Mouse (Mus musculus): ENCODE data around the gene St3gal5. TPM values are rescaled to one million over a fixed set of nuclear protein-coding genes. Genes with fewer than 3 reads are reported as not detected.

Gene St3gal5
- polyA plus RNA-seq, 1 experiment from 2014 or later, result 26.7 TPM

DNA sequence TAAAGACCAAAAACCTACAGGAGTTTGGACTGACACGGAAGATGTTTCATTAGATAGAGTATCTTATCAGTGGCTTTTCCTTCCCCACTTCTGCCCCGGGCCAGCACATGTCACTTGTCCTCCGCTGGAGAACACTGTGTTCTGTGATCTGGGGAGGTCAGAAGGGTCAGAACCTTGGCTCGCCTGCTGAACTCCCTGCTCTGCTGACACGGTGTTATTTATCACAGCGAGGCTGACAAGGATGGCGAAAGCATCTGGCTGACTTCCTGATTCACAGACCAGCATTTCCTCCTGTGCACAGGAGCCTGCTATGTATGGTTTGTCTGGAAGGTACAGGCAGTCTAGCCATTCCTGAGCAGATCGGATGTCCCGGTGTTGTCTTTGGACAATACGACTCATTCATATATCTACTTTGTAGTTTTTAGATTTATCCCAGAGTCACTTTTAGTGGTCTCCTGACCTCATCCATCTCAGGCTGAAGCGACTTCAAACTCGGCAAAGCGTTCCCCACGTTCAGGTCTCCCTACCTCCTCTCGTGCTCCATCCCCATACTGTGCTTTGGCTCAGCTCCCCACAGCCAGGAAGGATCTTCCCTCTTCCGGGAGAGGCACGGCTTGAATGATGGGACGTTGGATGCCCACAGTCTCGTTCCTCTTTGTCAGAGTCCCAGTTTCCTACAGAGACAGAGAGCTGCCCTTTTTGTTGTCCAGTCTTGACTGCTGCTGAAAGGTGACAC, 64.9 kb downstream of the St3gal5 start:
- H3K4me1 ChIP-seq, result peaks cover 17% of the 10 kb centered on the region
- H3K9me3 ChIP-seq (replicated peaks), result no peaks in the 10 kb centered on the region
- no peaks in the 10 kb centered on the region for H3K36me3 ChIP-seq
- no peaks in the 10 kb centered on the region for H3K27me3 ChIP-seq (ENCODE audit: low read depth, poor library complexity, severe bottlenecking)
- no peak overlapping the region for H3K4me3 ChIP-seq
- 24% methylated on average over 19 of the region's 19 CpGs for WGBS
- H3K27ac ChIP-seq, result peak overlapping the region; percentile 40; the same call in 1 of the 2 replicates
- DNase-seq (ENCODE audit: low spot score), result peak; percentile 40

DNA sequence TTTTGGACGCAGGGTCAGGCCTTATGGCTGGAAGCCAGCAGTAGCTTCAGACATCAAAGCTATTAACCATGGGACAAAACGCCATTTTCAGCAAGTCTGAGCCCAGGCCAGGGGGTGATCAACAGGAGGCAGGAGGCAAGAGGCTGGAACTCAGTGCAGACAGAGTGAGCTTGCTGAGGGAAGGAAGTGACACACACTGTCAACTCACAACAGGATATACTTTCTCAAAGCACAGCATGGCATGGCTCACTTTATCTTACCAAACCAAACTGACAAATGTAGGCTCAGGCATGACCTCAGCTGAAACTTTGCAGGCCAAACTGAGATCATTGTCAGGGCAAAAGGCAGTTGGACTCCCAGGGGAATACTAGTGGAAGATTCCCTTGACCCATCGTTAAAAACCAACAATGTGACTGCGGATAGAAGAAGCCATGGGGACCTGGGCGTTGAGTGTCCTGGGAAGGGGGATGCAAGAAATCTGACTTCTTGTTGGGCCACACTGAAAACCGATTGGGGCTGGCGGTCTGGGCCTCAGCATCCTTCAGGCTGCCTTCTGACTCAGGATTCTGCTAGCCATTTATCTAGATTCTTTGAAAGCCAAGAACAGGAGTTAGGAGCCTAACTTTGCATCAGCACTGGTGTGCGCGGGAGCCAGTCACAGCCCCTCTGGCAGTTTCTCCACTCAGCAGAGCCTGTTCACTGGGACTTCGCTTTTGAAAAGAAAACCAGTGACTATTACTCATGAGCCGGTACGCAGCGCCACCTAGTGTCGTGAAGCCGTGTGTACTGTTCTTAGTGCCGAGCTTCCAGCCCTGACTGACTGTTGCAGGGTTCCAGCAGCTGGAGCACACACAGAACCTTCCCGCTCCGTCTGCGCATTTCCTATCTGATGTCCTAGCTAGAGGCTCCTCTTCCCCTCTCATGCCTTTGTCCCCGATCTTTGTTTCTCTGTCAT, 67.2 kb downstream of the St3gal5 start:
- Histone ChIP-seq H3K4me1 (peaks cover 17% of the 10 kb centered on the region), H3K9me3 (replicated peaks) (no peaks in the 10 kb centered on the region), H3K4me3 (no peak overlapping the region), H3K36me3 (no peaks in the 10 kb centered on the region), H3K27ac (no peak overlapping the region), H3K27me3 (ENCODE audit: low read depth, poor library complexity, severe bottlenecking) (no peaks in the 10 kb centered on the region)
- DNase-seq (ENCODE audit: low spot score), result peak; percentile 96
- WGBS, result 25% methylated on average over 20 of the region's 20 CpGs

DNA sequence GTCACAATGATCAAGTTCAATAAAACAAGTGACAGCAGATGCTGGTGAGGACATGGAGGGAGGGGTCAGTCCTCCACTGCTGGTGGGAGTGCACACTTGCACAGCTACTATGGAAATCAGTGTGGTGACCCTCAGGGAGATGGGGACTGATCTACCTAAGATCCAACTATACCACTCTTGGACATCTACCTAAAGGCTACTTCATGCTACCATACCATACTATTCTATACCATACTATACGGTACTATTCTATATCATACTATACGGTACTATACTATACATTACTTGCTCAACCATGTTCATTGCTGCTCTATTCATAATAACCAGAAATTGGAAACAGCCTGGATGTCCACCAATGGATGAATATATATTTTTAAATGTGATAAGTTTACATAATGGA, 68.5 kb downstream of the St3gal5 start:
- H3K27me3 ChIP-seq (ENCODE audit: low read depth, poor library complexity, severe bottlenecking), result no peaks in the 10 kb centered on the region
- no peaks in the 10 kb centered on the region for H3K36me3 ChIP-seq
- DNase-seq (ENCODE audit: low spot score), result no peak
- H3K9me3 ChIP-seq (replicated peaks), result no peaks in the 10 kb centered on the region
- WGBS, result 47% methylated on average over 2 of the region's 2 CpGs
- no peak overlapping the region for H3K4me3 ChIP-seq
- H3K27ac ChIP-seq, result no peak overlapping the region
- peaks cover 17% of the 10 kb centered on the region for H3K4me1 ChIP-seq

DNA sequence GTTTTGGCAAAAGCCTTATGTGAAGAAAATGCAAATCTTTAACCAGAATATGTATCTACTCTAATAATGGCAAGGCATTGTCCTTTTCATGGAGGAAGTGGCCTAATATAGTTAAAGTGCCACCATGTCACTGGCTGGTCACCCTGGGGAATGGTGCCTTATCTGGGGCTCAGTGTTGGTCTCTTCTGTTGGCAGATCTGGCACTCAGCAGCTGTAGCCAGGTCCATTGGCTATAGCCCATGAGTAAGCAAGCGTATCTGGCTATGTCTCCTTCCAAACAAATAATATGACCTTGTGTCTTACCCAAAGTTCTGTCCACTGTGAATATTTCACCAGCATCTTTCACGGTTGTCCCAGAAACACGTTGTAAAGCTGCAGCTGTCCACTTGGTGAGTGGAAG, 74.0 kb downstream of the St3gal5 start:
- H3K4me1 ChIP-seq, result no peaks in the 10 kb centered on the region
- H3K4me3 ChIP-seq, result no peak overlapping the region
- H3K36me3 ChIP-seq, result no peaks in the 10 kb centered on the region
- H3K27ac ChIP-seq, result no peak overlapping the region
- WGBS, result 84% methylated on average over 3 of the region's 3 CpGs
- no peaks in the 10 kb centered on the region for H3K9me3 ChIP-seq (replicated peaks)
- H3K27me3 ChIP-seq (ENCODE audit: low read depth, poor library complexity, severe bottlenecking), result no peaks in the 10 kb centered on the region
- no peak for DNase-seq (ENCODE audit: low spot score)

- Histone ChIP-seq H3K4me1 (no peaks in the 10 kb centered on the region), H3K27ac (no peak overlapping the region), H3K9me3 (replicated peaks) (no peaks in the 10 kb centered on the region), H3K27me3 (ENCODE audit: low read depth, poor library complexity, severe bottlenecking) (no peaks in the 10 kb centered on the region), H3K36me3 (no peaks in the 10 kb centered on the region), H3K4me3 (no peak overlapping the region)
- WGBS, result 93% methylated on average over 1 of the region's 1 CpGs
- no peak for DNase-seq (ENCODE audit: low spot score)
Measured at GRCm38 (mm10) chr6:72173350-72173749, 76.0 kb downstream of the St3gal5 start.

- H3K36me3 ChIP-seq, result no peaks in the 10 kb centered on the region
- no peak overlapping the region for H3K4me3 ChIP-seq
- no peak for DNase-seq (ENCODE audit: low spot score)
- no peaks in the 10 kb centered on the region for H3K27me3 ChIP-seq (ENCODE audit: low read depth, poor library complexity, severe bottlenecking)
- 65% methylated on average over 3 of the region's 3 CpGs for WGBS
- no peak overlapping the region for H3K27ac ChIP-seq
- no peaks in the 10 kb centered on the region for H3K4me1 ChIP-seq
- no peaks in the 10 kb centered on the region for H3K9me3 ChIP-seq (replicated peaks)
Measured at GRCm38 (mm10) chr6:72175419-72175818, 78.0 kb downstream of the St3gal5 start.

DNA sequence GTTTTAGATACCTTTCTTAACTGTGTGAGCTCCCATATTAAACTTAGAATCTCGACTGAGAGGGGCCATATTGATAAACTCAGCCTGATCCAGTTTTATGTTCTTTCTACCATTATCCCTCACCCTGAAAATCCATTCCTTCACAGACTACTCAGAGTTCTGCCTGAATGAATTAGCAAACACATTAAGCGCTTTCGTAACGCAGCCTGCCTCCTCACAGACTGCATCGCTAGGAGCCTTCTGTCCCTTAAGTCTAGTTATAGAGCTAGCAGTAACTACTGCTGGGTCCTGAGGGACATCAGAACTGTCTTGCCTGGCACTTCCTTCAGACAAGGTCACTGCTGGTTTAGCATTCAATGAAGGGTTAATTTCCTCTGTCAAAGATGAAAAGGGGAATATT, 78.6 kb downstream of the St3gal5 start:
- H3K4me1 ChIP-seq, result no peaks in the 10 kb centered on the region
- H3K27me3 ChIP-seq (ENCODE audit: low read depth, poor library complexity, severe bottlenecking), result no peaks in the 10 kb centered on the region
- 84% methylated on average over 5 of the region's 5 CpGs for WGBS
- no peak for DNase-seq (ENCODE audit: low spot score)
- no peak overlapping the region for H3K27ac ChIP-seq
- no peaks in the 10 kb centered on the region for H3K36me3 ChIP-seq
- no peaks in the 10 kb centered on the region for H3K9me3 ChIP-seq (replicated peaks)
- no peak overlapping the region for H3K4me3 ChIP-seq

- Histone ChIP-seq H3K27ac (no peak overlapping the region), H3K4me3 (no peak overlapping the region), H3K27me3 (ENCODE audit: low read depth, poor library complexity, severe bottlenecking) (no peaks in the 10 kb centered on the region), H3K36me3 (no peaks in the 10 kb centered on the region), H3K9me3 (replicated peaks) (no peaks in the 10 kb centered on the region), H3K4me1 (no peaks in the 10 kb centered on the region)
- WGBS, result 71% methylated on average over 3 of the region's 3 CpGs
- no peak for DNase-seq (ENCODE audit: low spot score)
Measured at GRCm38 (mm10) chr6:72177417-72177816, 80.0 kb downstream of the St3gal5 start.

- no peaks in the 10 kb centered on the region for H3K9me3 ChIP-seq (replicated peaks)
- no peak overlapping the region for H3K4me3 ChIP-seq
- no peak for DNase-seq (ENCODE audit: low spot score)
- no peaks in the 10 kb centered on the region for H3K36me3 ChIP-seq
- WGBS, result 94% methylated on average over 3 of the region's 3 CpGs
- no peak overlapping the region for H3K27ac ChIP-seq
- no peaks in the 10 kb centered on the region for H3K4me1 ChIP-seq
- no peaks in the 10 kb centered on the region for H3K27me3 ChIP-seq (ENCODE audit: low read depth, poor library complexity, severe bottlenecking)
Measured at GRCm38 (mm10) chr6:72179006-72179405, 81.6 kb downstream of the St3gal5 start.

GRCm38 (mm10) chr6:72179562-72180502, 82.4 kb downstream of the St3gal5 start:
- no peak overlapping the region for H3K27ac ChIP-seq
- no peaks in the 10 kb centered on the region for H3K4me1 ChIP-seq
- H3K36me3 ChIP-seq, result no peaks in the 10 kb centered on the region
- 88% methylated on average over 12 of the region's 12 CpGs for WGBS
- H3K4me3 ChIP-seq, result no peak overlapping the region
- H3K9me3 ChIP-seq (replicated peaks), result no peaks in the 10 kb centered on the region
- H3K27me3 ChIP-seq (ENCODE audit: low read depth, poor library complexity, severe bottlenecking), result no peaks in the 10 kb centered on the region
- no peak for DNase-seq (ENCODE audit: low spot score)

DNA sequence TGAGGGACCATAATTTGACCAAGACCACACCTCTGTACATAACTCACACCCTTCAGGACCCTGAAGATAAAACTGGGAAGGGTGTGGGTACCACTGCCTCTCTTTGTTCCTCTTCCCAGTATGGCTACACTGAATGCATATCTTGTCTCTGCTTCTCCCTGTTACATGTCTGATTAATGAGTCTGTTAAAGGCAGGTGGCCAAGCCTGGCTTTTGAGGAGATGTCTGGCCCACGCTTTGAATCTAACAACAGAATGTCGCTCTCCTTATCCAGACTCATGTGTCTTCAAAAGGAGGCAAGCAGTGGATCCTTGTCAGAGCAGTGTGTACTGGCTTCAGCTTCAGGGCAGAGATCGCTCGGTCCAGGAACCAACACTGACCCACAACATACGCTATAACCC, 87.2 kb downstream of the St3gal5 start:
- H3K36me3 ChIP-seq, result no peaks in the 10 kb centered on the region
- H3K27me3 ChIP-seq (ENCODE audit: low read depth, poor library complexity, severe bottlenecking), result peaks cover 12% of the 10 kb centered on the region
- peaks cover 34% of the 10 kb centered on the region for H3K4me1 ChIP-seq
- WGBS, result 90% methylated on average over 5 of the region's 5 CpGs
- no peaks in the 10 kb centered on the region for H3K9me3 ChIP-seq (replicated peaks)
- H3K27ac ChIP-seq, result no peak overlapping the region
- DNase-seq (ENCODE audit: low spot score), result no peak
- no peak overlapping the region for H3K4me3 ChIP-seq

DNA sequence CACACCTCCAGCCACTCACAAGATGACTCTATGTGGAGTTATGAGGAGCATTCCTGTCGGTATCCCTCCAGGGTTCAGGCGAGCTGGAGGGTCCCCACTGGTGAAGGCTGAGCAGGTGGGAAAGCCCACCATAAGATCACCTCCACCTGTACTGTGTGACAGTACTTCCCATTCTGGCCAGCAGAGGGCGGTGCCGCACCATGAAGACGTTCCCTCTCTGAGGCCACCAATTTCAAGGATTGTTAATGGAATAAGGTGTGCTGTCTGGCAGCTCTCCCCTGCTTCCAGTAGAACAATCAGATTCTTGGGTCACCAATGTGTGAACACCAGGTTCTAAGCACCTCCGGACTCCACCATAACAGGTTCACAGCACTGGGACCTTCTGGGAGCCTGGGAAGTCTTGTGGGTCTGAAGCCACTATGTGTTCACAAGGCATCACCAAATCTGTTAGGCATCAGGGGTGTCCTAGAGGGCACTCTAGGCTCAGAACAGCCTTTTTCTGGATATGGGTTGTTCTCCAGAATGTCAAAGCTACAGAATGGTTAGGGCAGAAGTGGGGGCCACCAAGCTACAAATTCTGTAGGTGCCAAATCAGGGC, 88.6 kb downstream of the St3gal5 start:
- DNase-seq (ENCODE audit: low spot score), result peak; percentile 90
- Histone ChIP-seq H3K27ac (peak overlapping the region; percentile 51; the same call in 1 of the 2 replicates), H3K36me3 (no peaks in the 10 kb centered on the region), H3K4me1 (peaks cover 48% of the 10 kb centered on the region), H3K27me3 (ENCODE audit: low read depth, poor library complexity, severe bottlenecking) (peaks cover 12% of the 10 kb centered on the region), H3K4me3 (no peak overlapping the region), H3K9me3 (replicated peaks) (no peaks in the 10 kb centered on the region)
- WGBS, result 4% methylated on average over 6 of the region's 6 CpGs

Measured in limb, embryonic 10.5 days (tissue).